Mouse (Mus musculus): ENCODE data around the gene Ddit4.
"Not testable (repeated sequence)": the region's sequence is repeated elsewhere in the genome, so short reads cannot be mapped to it uniquely, and the experiment has no call there.

- not testable (repeated sequence) for TF ChIP-seq EP300, CTCF (IDR thresholded peaks at IDR 0.05)
These were observed 42.2 kb upstream of the Ddit4 start for GRCm38 (mm10) chr10:59993813-59994212.

Measured in lung, postnatal 0 days (tissue).